Mouse (Mus musculus) bone marrow, adult 2 months (tissue): ENCODE measurements around the gene Snap29.

Experiments
- CTCF ChIP-seq: fragments of 200-500 bp; IDR thresholded peaks from 2 replicates; pipeline ENCODE4 v1.5.1; 2011; ENCODE audit warnings: low read length, control low read depth; ENCODE audit not compliant: control insufficient read depth, insufficient read depth
- POLR2A ChIP-seq: fragments of 200-500 bp; IDR thresholded peaks from 2 replicates; pipeline ENCODE4 v1.6.1; 2011; ENCODE audit warnings: low read depth, mild to moderate bottlenecking, control low read depth, low read length, borderline replicate concordance; ENCODE audit not compliant: control insufficient read depth

DNA sequence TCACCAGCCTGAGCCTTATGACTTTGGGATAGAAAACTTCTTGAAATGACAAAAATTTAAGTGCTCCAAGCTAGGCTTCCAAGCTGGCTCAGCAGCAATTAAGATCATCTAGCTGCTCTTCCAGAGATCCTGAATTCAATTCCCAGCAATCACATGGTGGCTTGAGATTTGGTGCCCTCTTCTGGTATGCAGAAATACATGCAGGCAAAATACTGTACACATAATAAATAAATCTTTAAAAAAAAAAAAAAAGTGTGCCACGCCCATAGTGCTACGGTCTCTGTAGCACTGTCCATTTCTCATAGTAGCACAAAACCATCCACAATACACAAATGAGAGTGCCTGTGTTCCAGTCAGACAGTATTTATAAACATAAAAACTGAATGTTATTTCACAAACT lies 26.8 kb downstream of the Snap29 start:
- no peak for TF ChIP-seq POLR2A
- no peak for TF ChIP-seq CTCF
